Mouse (Mus musculus): ENCODE measurements around the gene Lhb. TPM values are rescaled to one million over a fixed set of nuclear protein-coding genes. Genes with fewer than 3 reads are reported as not detected.

The Lhb gene
- total RNA-seq, 1 experiment: not detected

DNA sequence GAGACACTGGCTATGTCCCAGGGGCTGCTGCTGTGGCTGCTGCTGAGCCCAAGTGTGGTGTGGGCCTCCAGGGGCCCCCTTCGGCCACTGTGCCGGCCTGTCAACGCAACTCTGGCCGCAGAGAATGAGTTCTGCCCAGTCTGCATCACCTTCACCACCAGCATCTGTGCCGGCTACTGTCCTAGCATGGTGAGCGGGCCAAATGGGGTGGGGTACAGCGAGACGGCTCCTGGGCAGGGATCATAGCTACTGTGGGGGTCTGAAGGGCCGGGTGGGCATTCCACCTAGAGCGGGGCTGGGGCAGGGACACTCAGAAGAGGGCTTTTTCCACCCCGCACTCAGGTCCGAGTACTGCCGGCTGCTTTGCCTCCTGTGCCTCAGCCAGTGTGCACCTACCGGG is 574 bp downstream of the Lhb start:
- in situ Hi-C loops (cut with MboI; ENCODE audit: low sequenced_read_pairs in 2 of 2, unreplicated experiment in 2 of 2): no loop called here
- Histone ChIP-seq H3K4me3 (ENCODE audit: insufficient read depth in 1 of 2, low read depth in 1 of 2, low read length in 2 of 2, poor library complexity in 1 of 2, severe bottlenecking in 1 of 2) (no peak overlapping the region), H3K36me3 (ENCODE audit: control insufficient read depth, insufficient read depth, low read length, poor library complexity, severe bottlenecking) (peaks cover 52% of the 10 kb centered on the region), H3K27ac (ENCODE audit: insufficient read depth, low read depth, low read length, poor library complexity, severe bottlenecking) (no peak overlapping the region), H3K9me3 (ENCODE audit: control insufficient read depth, insufficient read depth, low read depth, low read length) (no peaks in the 10 kb centered on the region), H3K4me1 (ENCODE audit: control insufficient read depth in 2 of 2, insufficient read depth in 2 of 2, low read length in 2 of 2, poor library complexity in 1 of 2) (peaks cover 6 to 38% of the 10 kb centered on the region in 2 experiments; a peak in 2 of 4 replicates), H3K9ac (ENCODE audit: insufficient read depth, low read depth, low read length, poor library complexity, severe bottlenecking) (no peak overlapping the region)
- TF ChIP-seq ZC3H11A (IDR thresholded peaks at IDR 0.05; ENCODE audit: borderline replicate concordance, low read depth, low read length) (no peak), HCFC1 (IDR thresholded peaks at IDR 0.05; ENCODE audit: borderline replicate concordance, insufficient read depth, low read length) (no peak), CHD2 (IDR thresholded peaks at IDR 0.05; ENCODE audit: low read depth, low read length) (no peak), ZNF384 (IDR thresholded peaks at IDR 0.05; ENCODE audit: low read depth, low read length) (no peak)
- DNase-seq (ENCODE audit: low read depth, low spot score): no peak

GRCm38 (mm10) chr7:45426556-45426955 is 5.9 kb downstream of the Lhb start:
- no peak overlapping the region for H3K9ac ChIP-seq (ENCODE audit: insufficient read depth, low read depth, low read length, poor library complexity, severe bottlenecking)
- TF ChIP-seq MAFK (IDR thresholded peaks at IDR 0.05; ENCODE audit: insufficient read depth, low read depth, low read length): no peak
- TF ChIP-seq CHD2 (IDR thresholded peaks at IDR 0.05; ENCODE audit: low read depth, low read length): no peak
- TF ChIP-seq ZNF384 (IDR thresholded peaks at IDR 0.05; ENCODE audit: low read depth, low read length): no peak
- no peak for TF ChIP-seq ZC3H11A (IDR thresholded peaks at IDR 0.05; ENCODE audit: borderline replicate concordance, low read depth, low read length)
- H3K9me3 ChIP-seq (ENCODE audit: control insufficient read depth, insufficient read depth, low read depth, low read length): no peaks in the 10 kb centered on the region
- peaks cover 5 to 12% of the 10 kb centered on the region in 2 experiments; a peak in 2 of 4 replicates for H3K4me1 ChIP-seq (ENCODE audit: control insufficient read depth in 2 of 2, insufficient read depth in 2 of 2, low read length in 2 of 2, poor library complexity in 1 of 2)
- H3K36me3 ChIP-seq (ENCODE audit: control insufficient read depth, insufficient read depth, low read length, poor library complexity, severe bottlenecking): peaks cover 83% of the 10 kb centered on the region
- in situ Hi-C loops (cut with MboI; ENCODE audit: low sequenced_read_pairs in 2 of 2, unreplicated experiment in 2 of 2): no loop called here
- no peak for DNase-seq (ENCODE audit: low read depth, low spot score)
- H3K27ac ChIP-seq (ENCODE audit: insufficient read depth, low read depth, low read length, poor library complexity, severe bottlenecking): no peak overlapping the region
- H3K4me3 ChIP-seq (ENCODE audit: insufficient read depth in 1 of 2, low read depth in 1 of 2, low read length in 2 of 2, poor library complexity in 1 of 2, severe bottlenecking in 1 of 2): no peak overlapping the region

DNA sequence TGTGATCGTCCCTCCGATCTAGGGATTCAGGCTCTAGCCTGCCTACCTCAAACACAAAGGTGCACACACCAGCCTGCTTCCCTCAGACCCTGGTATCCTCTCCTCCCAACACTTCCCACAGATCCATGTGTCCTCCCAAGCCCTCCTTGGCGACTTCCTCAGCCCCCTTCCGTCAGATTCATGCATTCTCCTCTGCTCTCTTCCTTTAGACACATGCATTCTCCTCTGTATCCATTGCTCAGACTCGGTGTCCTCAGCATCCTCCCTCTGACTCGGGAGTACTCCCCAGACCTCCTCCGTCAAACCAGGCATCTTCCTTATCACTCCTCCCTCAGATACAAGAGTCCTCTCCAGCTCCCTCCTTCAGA is 13.2 kb downstream of the Lhb start:
- Histone ChIP-seq H3K9ac (ENCODE audit: insufficient read depth, low read depth, low read length, poor library complexity, severe bottlenecking) (peak overlapping the region; percentile 84), H3K4me3 (ENCODE audit: insufficient read depth in 1 of 2, low read depth in 1 of 2, low read length in 2 of 2, poor library complexity in 1 of 2, severe bottlenecking in 1 of 2) (peak overlapping the region; percentile 89 to 98), H3K36me3 (ENCODE audit: control insufficient read depth, insufficient read depth, low read length, poor library complexity, severe bottlenecking) (peaks cover 39% of the 10 kb centered on the region), H3K4me1 (ENCODE audit: control insufficient read depth in 2 of 2, insufficient read depth in 2 of 2, low read length in 2 of 2, poor library complexity in 1 of 2) (peaks cover 9 to 16% of the 10 kb centered on the region in 2 experiments), H3K9me3 (ENCODE audit: control insufficient read depth, insufficient read depth, low read depth, low read length) (no peaks in the 10 kb centered on the region), H3K27ac (ENCODE audit: insufficient read depth, low read depth, low read length, poor library complexity, severe bottlenecking) (peak overlapping the region; percentile 16)
- in situ Hi-C loops (cut with MboI; ENCODE audit: low sequenced_read_pairs in 2 of 2, unreplicated experiment in 2 of 2): no loop called here
- TF ChIP-seq ZC3H11A (IDR thresholded peaks at IDR 0.05; ENCODE audit: borderline replicate concordance, low read depth, low read length) (no peak), MAFK (IDR thresholded peaks at IDR 0.05; ENCODE audit: insufficient read depth, low read depth, low read length) (no peak), HCFC1 (IDR thresholded peaks at IDR 0.05; ENCODE audit: borderline replicate concordance, insufficient read depth, low read length) (no peak), CHD2 (IDR thresholded peaks at IDR 0.05; ENCODE audit: low read depth, low read length) (no peak), ZNF384 (IDR thresholded peaks at IDR 0.05; ENCODE audit: low read depth, low read length) (no peak)
- no peak for DNase-seq (ENCODE audit: low read depth, low spot score)

DNA sequence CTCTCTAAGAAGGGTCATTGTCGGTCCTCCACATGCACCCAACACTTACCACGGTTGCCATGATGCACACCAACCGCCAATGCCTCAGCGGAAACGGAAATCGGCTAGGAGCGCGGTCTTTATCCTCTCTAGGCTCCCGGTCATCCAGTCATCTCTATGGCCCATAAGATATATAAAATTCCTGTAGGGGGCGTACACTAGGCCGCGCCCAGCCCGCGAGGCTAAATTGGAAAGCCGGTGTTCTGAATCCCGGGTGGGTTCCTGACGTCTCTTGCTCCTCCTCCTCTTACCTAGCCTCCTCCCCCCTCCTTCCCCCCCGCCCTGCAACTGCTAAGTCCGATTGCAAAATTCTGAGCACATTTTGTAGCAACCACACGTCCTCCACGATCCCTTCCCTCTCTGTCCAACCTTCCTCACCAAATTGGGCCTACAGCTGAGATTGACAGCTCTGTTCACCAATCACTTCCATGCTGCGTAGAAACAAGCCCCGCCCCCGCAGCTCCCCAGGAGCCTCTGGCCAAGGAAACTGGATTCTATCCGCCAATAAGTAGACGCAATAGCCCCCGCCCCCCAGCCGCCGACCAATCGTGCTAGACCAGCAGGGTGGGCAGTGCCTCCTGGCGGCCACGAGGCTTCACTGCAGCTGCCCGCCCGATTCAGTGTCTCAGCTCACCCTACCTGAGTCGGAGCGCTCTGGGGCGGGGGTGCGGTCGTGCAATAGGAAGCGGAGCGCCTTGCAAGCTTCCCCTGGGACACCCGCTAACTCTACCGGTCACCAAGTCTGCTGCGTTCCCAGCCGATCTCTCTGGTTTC is 13.8 kb downstream of the Lhb start, which contains the start of gene Gys1:
Gene Gys1, plus strand, starts transcription at position 642 of the 813 bp plus-strand sequence.
- in situ Hi-C loops (cut with MboI; ENCODE audit: low sequenced_read_pairs in 2 of 2, unreplicated experiment in 2 of 2): no loop called here
- peak; percentile 100 for DNase-seq (ENCODE audit: low read depth, low spot score)
- Histone ChIP-seq H3K36me3 (ENCODE audit: control insufficient read depth, insufficient read depth, low read length, poor library complexity, severe bottlenecking) (peaks cover 33% of the 10 kb centered on the region), H3K9me3 (ENCODE audit: control insufficient read depth, insufficient read depth, low read depth, low read length) (no peaks in the 10 kb centered on the region), H3K9ac (ENCODE audit: insufficient read depth, low read depth, low read length, poor library complexity, severe bottlenecking) (peak within 1 kb of the TSS; percentile 84), H3K27ac (ENCODE audit: insufficient read depth, low read depth, low read length, poor library complexity, severe bottlenecking) (peak within 1 kb of the TSS; percentile 77), H3K4me3 (ENCODE audit: insufficient read depth in 1 of 2, low read depth in 1 of 2, low read length in 2 of 2, poor library complexity in 1 of 2, severe bottlenecking in 1 of 2) (peak within 1 kb of the TSS; percentile 89 to 98), H3K4me1 (ENCODE audit: control insufficient read depth in 2 of 2, insufficient read depth in 2 of 2, low read length in 2 of 2, poor library complexity in 1 of 2) (peaks cover 9 to 16% of the 10 kb centered on the region in 2 experiments)
- TF ChIP-seq ZNF384 (IDR thresholded peaks at IDR 0.05; ENCODE audit: low read depth, low read length): no peak
- no peak for TF ChIP-seq ZC3H11A (IDR thresholded peaks at IDR 0.05; ENCODE audit: borderline replicate concordance, low read depth, low read length)
- TF ChIP-seq HCFC1 (IDR thresholded peaks at IDR 0.05; ENCODE audit: borderline replicate concordance, insufficient read depth, low read length): peak; percentile 78
- TF ChIP-seq MAFK (IDR thresholded peaks at IDR 0.05; ENCODE audit: insufficient read depth, low read depth, low read length): no peak
- TF ChIP-seq CHD2 (IDR thresholded peaks at IDR 0.05; ENCODE audit: low read depth, low read length): peak; percentile 91
